Mouse (Mus musculus) spleen, adult 10 weeks (tissue): ENCODE measurements around the gene Gm2001. TPM values are rescaled to one million over a fixed set of nuclear protein-coding genes. Genes with fewer than 3 reads are reported as not detected.

ENCODE experiments used
- polyA plus RNA-seq: library from polyadenylated mRNA; stranded (reverse); fragments of 350-450 nt; fragmentation: Illumina TruSeq; extraction: RNeasy Lipid Tissue Mini Kit (QIAGEN cat#74804); gene quantifications from one replicate; pipeline ENCODE4 v1.2.3, GENCODE M21; 2015; ENCODE audit warnings: low replicate concordance; ENCODE audit not compliant: insufficient read depth

Gm2001 gene
- not detected for polyA plus RNA-seq

DNA sequence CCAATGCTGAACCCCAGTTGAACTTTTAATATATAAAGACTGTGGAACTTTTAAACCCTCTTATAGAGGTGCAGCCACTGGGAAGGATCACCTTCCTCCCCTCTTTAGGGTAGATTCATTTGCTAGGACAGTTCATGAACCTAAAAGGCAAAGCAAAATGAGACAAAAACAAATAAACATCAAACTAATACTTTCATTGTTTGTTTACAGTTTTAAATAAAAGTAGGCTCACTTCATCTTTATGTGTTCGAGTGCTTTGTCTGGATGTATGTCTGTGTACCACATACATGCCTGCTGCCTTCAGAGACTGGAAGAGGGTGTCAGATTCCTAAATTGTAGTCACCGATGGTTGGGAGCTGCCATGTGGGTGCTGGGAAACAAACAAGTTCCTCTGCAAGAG is at the start of gene Gm2001:
Gm2001 (minus strand) TSS at position 101 of the 400 bp plus-strand sequence.

DNA sequence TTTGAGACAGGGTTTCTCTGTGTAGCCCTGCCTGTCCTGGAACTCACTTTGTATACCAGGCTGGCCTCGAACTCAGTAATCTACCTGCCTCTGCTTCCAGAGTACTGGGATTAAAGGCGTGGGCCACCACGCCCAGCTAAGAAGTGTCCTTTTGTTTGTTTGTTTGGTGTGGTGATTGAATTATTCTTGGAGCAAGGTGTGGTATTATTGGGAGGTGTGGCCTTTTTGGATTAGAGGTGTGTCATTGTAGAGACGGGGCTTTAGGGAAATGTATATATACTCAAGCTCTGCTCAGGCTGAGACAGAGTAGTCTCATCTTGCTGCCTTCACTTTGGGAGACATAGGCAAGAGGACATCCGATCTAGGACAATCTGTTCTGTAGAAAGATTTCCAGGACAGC is 31.6 kb upstream of the Gm2001 start, which contains the start of gene Gm2016:
Gm2016 (plus strand) TSS at position 301 of the 400 bp plus-strand sequence.

DNA sequence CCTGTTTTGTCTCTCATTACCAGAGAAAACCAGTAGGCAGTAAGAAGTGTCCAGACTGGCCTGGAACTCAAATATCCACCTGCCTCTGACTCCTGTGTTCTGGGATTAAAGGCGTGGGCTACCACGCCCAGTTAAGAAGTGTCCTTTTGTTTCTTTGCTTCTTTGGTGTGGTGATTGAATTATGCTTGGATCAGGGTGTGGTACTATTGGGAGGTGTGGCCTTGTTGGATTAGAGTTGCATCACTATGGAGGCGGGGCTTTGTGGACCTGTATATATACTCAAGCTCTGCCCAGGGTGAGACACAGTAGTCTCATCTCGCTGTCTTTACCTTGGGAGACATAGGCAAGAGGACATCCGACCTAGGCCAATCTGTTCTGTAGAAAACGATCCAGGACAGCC is 25.9 kb downstream of the Gm2001 start, which contains the start of gene BB287469:
BB287469 (plus strand) TSS at position 301 of the 400 bp plus-strand sequence.

DNA sequence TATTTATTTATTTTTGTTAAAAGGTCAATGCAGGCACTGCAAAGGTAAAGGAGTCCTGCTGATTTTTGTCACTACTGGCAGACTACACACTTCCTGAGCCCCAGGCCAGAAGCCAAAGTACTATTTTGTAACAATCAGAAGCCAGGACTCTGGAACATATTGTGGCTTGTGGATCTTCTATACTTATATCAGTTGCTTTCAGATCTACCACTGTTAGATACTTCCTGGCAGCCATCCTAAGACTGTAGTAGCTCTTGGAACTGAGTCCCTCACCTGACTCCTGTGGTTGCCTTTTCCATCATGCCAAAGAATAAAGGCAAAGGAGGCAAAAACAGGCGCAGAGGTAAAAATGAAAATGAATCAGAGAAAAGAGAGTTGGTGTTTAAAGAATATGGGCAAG is 46.9 kb downstream of the Gm2001 start, which contains the start of gene Gm21936:
Gm21936 (plus strand) TSS at position 301 of the 400 bp plus-strand sequence.

Other genes starting within 250 kb of the Gm2001 start
- not detected for gene Oog1, start 239.7 kb downstream of the Gm2001 start, polyA plus RNA-seq
- not detected for gene Gm4027, start 223.5 kb downstream of the Gm2001 start, polyA plus RNA-seq
- not detected for gene Gm16381, start 197.7 kb downstream of the Gm2001 start, polyA plus RNA-seq
- gene Gm21319, start 66.6 kb downstream of the Gm2001 start, polyA plus RNA-seq, result not detected
- not detected for gene Gm21936, start 46.8 kb downstream of the Gm2001 start, polyA plus RNA-seq
- not detected for gene BB287469, start 25.8 kb downstream of the Gm2001 start, polyA plus RNA-seq
- not detected for gene Gm2016, start 31.7 kb upstream of the Gm2001 start, polyA plus RNA-seq
- not detected for gene Gm2022, start 53.0 kb upstream of the Gm2001 start, polyA plus RNA-seq
- not detected for gene Gm2035, start 77.5 kb upstream of the Gm2001 start, polyA plus RNA-seq
- not detected for gene Gm2042, start 111.7 kb upstream of the Gm2001 start, polyA plus RNA-seq
- not detected for gene Gm2075, start 169.5 kb upstream of the Gm2001 start, polyA plus RNA-seq
- not detected for gene Gm6803, start 176.4 kb upstream of the Gm2001 start, polyA plus RNA-seq
- gene Gm2056, start 184.7 kb upstream of the Gm2001 start, polyA plus RNA-seq, result not detected
- not detected for gene Gm16368, start 241.4 kb upstream of the Gm2001 start, polyA plus RNA-seq